Mouse (Mus musculus): ENCODE results near the gene Usp50. TPM values are rescaled to one million over a fixed set of nuclear protein-coding genes. Genes with fewer than 3 reads are reported as not detected.

Gene Usp50
- polyA plus RNA-seq, 1 experiment from 2014 or later = 3.6 TPM

DNA sequence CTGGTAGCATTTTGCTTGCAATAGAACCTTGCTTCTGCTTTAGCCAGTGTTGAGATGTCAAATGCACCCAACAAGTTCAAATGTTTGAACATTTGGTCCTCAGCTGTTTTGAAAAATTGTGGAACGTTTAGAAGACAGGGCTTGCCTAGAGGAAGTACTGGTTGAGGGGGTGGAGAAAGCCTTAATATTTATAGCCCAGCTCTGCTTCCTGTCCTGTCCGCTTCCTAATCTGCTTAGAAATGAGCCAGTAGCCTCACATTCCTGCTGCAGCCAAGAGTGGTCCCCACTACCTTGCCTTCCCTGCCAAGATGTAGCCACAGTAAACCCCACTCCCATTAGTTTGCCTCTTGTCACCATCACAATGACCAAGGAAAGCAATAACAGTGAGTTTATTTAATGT, 100.9 kb downstream of the Usp50 start:
- Histone ChIP-seq H3K4me1 (ENCODE audit: insufficient read depth) (no peaks in the 10 kb centered on the region), H3K9ac (no peak overlapping the region), H3K36me3 (ENCODE audit: insufficient read depth) (peaks cover 11% of the 10 kb centered on the region; the same call in 1 of the 2 replicates), H3K4me2 (no peak overlapping the region), H3K27me3 (ENCODE audit: insufficient read depth, low read length) (no peaks in the 10 kb centered on the region), H3K9me3 (ENCODE audit: low read depth, low read length) (no peaks in the 10 kb centered on the region), H3K27ac (ENCODE audit: low read depth) (no peak overlapping the region), H3K4me3 (ENCODE audit: low read depth, low read length) (no peak overlapping the region)
- DNase-seq (peak; percentile 23), ATAC-seq (ENCODE audit: insufficient read depth) (no peak)
- WGBS = 57% methylated on average over 2 of the region's 2 CpGs
- no peak for TF ChIP-seq CTCF (IDR thresholded peaks at IDR 0.05; ENCODE audit: low read depth)

DNA sequence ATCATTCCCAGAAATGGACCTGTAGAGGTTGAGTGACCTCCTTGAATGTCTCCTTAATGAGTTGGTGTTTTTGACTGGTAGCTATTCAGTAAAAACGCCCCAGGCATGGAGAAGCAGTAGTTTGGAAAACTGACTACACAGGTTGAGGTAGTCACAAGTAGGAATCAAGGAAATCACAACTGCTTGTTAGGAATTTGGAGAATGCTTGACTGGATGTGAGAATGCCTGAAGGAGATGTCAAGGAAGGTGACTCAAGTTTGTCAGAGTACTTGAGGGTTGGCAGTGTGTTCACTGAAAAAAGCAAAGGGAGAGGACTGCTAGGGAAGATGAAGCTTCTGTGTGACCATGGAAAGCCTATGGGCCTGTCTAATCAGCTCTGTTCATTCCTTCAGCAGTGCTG, 105.9 kb downstream of the Usp50 start:
- no peak for TF ChIP-seq CTCF (IDR thresholded peaks at IDR 0.05; ENCODE audit: low read depth)
- 95% methylated on average over 1 of the region's 1 CpGs for WGBS
- Histone ChIP-seq H3K9ac (no peak overlapping the region), H3K36me3 (ENCODE audit: insufficient read depth) (0 out of 2 replicates have a peak, but pooled peaks cover 6% of the 10 kb centered on the region), H3K27me3 (ENCODE audit: insufficient read depth, low read length) (no peaks in the 10 kb centered on the region), H3K4me2 (no peak overlapping the region; the same call in 1 of the 2 replicates), H3K9me3 (ENCODE audit: low read depth, low read length) (no peaks in the 10 kb centered on the region), H3K27ac (ENCODE audit: low read depth) (no peak overlapping the region), H3K4me1 (ENCODE audit: insufficient read depth) (peaks cover 4% of the 10 kb centered on the region; the same call in 1 of the 2 replicates), H3K4me3 (ENCODE audit: low read depth, low read length) (no peak overlapping the region)
- DNase-seq (no peak), ATAC-seq (ENCODE audit: insufficient read depth) (no peak)

- no peaks in the 10 kb centered on the region for H3K27me3 ChIP-seq (ENCODE audit: insufficient read depth, low read length)
- 0 out of 2 replicates have a peak, but pooled peaks cover 6% of the 10 kb centered on the region for H3K36me3 ChIP-seq (ENCODE audit: insufficient read depth)
- H3K27ac ChIP-seq (ENCODE audit: low read depth) = peak within 1 kb of the TSS; percentile 100
- 18% methylated on average over 12 of the region's 12 CpGs for WGBS
- peak within 1 kb of the TSS; percentile 75 for H3K4me2 ChIP-seq
- peak within 1 kb of the TSS; percentile 99 for H3K9ac ChIP-seq
- H3K9me3 ChIP-seq (ENCODE audit: low read depth, low read length) = no peaks in the 10 kb centered on the region
- no peak for TF ChIP-seq CTCF (IDR thresholded peaks at IDR 0.05; ENCODE audit: low read depth)
- peaks cover 4% of the 10 kb centered on the region; the same call in 1 of the 2 replicates for H3K4me1 ChIP-seq (ENCODE audit: insufficient read depth)
- DNase-seq (peak; percentile 56), ATAC-seq (ENCODE audit: insufficient read depth) (no peak)
- peak within 1 kb of the TSS; percentile 94 for H3K4me3 ChIP-seq (ENCODE audit: low read depth, low read length)
Measured at GRCm38 (mm10) chr2:126676122-126676515, 107.2 kb downstream of the Usp50 start, which contains the start of gene Gabpb1. TSS of gene Gabpb1 (minus strand) at chr2:126676337.

DNA sequence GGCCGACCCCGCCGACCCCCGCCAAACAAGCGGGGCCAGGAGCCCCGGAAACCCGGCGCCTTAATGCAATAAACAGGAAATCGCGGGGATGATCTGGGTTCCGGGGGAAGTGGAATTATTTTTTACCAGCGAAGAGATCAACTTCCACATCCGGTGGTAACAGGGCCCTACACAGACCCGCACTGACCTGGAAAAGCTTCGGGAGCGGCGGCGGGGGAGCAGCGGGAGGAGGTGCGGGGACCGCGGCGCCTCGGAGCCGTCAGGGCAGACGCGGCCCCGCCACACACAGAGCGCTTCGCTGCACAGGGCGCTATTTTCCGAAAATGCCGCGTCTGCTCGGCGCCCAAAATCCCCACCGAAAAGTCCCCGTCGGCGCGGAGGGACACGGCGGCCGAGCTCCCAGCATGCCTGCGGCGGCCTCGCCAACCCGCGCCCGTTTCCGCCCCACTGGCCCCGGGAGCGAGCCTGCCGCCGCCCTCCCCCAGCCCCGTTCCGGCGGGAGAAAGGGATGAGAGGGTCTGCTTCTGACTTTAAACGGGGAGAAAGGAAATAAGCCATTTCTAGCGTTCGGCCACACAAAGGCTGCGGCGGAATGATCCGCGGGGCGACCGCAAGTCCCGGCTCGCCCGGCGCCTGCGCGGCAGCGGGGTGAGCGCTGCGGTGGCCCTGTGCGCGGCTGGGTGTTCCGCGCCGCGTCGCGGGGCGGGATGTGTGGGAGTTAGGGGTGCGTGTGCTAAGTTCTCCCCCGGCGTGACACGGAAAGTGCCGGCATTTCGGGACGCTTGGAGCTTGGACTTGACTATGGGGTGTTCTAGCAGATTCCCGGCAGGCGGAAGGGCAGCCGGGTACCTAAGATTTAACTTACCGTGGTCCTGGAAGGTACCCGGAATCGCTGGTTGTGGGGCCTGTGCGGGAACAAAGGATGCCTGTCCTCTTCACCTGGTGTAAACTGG, 107.8 kb downstream of the Usp50 start:
- Histone ChIP-seq H3K4me2 (peak overlapping the region; percentile 75), H3K4me1 (ENCODE audit: insufficient read depth) (peaks cover 4% of the 10 kb centered on the region; the same call in 1 of the 2 replicates), H3K36me3 (ENCODE audit: insufficient read depth) (0 out of 2 replicates have a peak, but pooled peaks cover 3% of the 10 kb centered on the region), H3K27me3 (ENCODE audit: insufficient read depth, low read length) (no peaks in the 10 kb centered on the region), H3K9me3 (ENCODE audit: low read depth, low read length) (no peaks in the 10 kb centered on the region), H3K4me3 (ENCODE audit: low read depth, low read length) (peak overlapping the region; percentile 94), H3K9ac (peak overlapping the region; percentile 99), H3K27ac (ENCODE audit: low read depth) (peak overlapping the region; percentile 100)
- ATAC-seq (ENCODE audit: insufficient read depth) (peak; percentile 90), DNase-seq (peak; percentile 94)
- under 1% methylated on average over 99 of the region's 99 CpGs for WGBS
- TF ChIP-seq CTCF (IDR thresholded peaks at IDR 0.05; ENCODE audit: low read depth) = no peak

DNA sequence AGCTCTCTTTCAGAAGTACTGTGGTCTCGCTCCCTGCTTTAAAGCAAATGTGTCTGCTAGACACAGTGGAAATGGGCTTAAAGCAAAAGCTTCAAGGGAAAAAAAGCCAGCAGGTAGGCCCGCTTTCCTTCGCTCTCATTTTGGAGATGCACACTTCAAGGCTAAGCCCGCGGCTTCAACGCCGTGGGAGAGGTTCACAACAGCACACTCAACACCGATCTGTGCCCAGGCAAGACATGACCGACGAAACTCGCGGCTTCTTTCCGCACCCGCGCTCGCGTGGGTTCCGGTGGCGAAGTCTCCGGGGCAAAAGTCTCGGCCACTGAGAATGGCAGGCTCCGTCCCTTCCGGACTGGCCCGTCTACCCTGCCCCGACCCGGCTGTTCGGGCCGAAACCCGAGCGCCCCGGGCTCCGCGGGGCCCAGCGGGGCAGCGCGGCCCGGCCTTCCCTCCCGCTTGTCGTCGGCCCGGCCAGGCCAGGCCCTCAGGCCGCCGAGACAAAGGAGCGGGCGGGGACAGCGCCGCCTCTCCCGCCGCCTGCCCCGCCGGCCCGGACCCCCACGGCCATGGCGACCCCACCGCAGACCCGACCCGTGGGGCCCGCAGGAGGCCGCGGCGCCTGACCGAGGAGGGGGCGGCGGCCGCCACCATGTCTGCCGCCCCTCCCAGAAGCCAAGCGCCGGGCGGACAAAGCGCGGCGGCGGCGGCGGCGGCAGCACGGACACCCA, 108.7 kb downstream of the Usp50 start:
- WGBS = under 1% methylated on average over 68 of the region's 77 CpGs
- peak; percentile 59 for DNase-seq
- peak overlapping the region; percentile 99 for H3K9ac ChIP-seq
- peaks cover 4% of the 10 kb centered on the region; the same call in 1 of the 2 replicates for H3K4me1 ChIP-seq (ENCODE audit: insufficient read depth)
- peak; percentile 63 for ATAC-seq (ENCODE audit: insufficient read depth)
- peak overlapping the region; percentile 94 for H3K4me3 ChIP-seq (ENCODE audit: low read depth, low read length)
- no peaks in the 10 kb centered on the region for H3K27me3 ChIP-seq (ENCODE audit: insufficient read depth, low read length)
- no peaks in the 10 kb centered on the region for H3K9me3 ChIP-seq (ENCODE audit: low read depth, low read length)
- no peak for TF ChIP-seq CTCF (IDR thresholded peaks at IDR 0.05; ENCODE audit: low read depth)
- H3K27ac ChIP-seq (ENCODE audit: low read depth) = peak overlapping the region; percentile 100
- peak overlapping the region; percentile 75 for H3K4me2 ChIP-seq
- H3K36me3 ChIP-seq (ENCODE audit: insufficient read depth) = no peaks in the 10 kb centered on the region

GRCm38 (mm10) chr2:126673317-126674242, 109.7 kb downstream of the Usp50 start:
- peaks cover 4% of the 10 kb centered on the region; the same call in 1 of the 2 replicates for H3K4me1 ChIP-seq (ENCODE audit: insufficient read depth)
- DNase-seq (peak; percentile 17), ATAC-seq (ENCODE audit: insufficient read depth) (no peak)
- H3K27ac ChIP-seq (ENCODE audit: low read depth) = peak overlapping the region; percentile 100
- 53% methylated on average over 13 of the region's 13 CpGs for WGBS
- H3K9ac ChIP-seq = peak overlapping the region; percentile 99
- H3K4me2 ChIP-seq = peak overlapping the region; percentile 75
- no peaks in the 10 kb centered on the region for H3K27me3 ChIP-seq (ENCODE audit: insufficient read depth, low read length)
- no peaks in the 10 kb centered on the region for H3K36me3 ChIP-seq (ENCODE audit: insufficient read depth)
- no peak for TF ChIP-seq CTCF (IDR thresholded peaks at IDR 0.05; ENCODE audit: low read depth)
- H3K9me3 ChIP-seq (ENCODE audit: low read depth, low read length) = no peaks in the 10 kb centered on the region
- peak overlapping the region; percentile 94 for H3K4me3 ChIP-seq (ENCODE audit: low read depth, low read length)

All from lung, embryonic 14.5 days (tissue).